Mouse (Mus musculus) erythroblast, embryonic 14.5 days (primary cell): ENCODE data around the gene Prph2.

Experiments
- GATA1 ChIP-seq: IDR thresholded peaks from 2 replicates; pipeline ENCODE4 v1.6.1; 2012; ENCODE audit warnings: low read length, inconsistent platforms, mixed read lengths
- TAL1 ChIP-seq: IDR thresholded peaks from 3 replicates; pipeline ENCODE4 v1.6.1; 2012; ENCODE audit warnings: low read length, inconsistent platforms, mixed read lengths

GRCm38 (mm10) chr17:46885218-46885909 lies 24.9 kb upstream of the Prph2 start:
- TF ChIP-seq GATA1 (no peak), TAL1 (no peak)
